Mouse (Mus musculus) kidney, adult 2 months (tissue): ENCODE results near the gene 4930518I15Rik.

Experiments
- CTCF ChIP-seq: fragments of 200-500 bp; conservative IDR thresholded peaks from 2 replicates; pipeline ENCODE4 v1.5.1; 2011; ENCODE audit warnings: low read depth, mild to moderate bottlenecking, control low read depth, low read length, moderate library complexity, mixed read lengths; ENCODE audit not compliant: insufficient read depth, insufficient read length
- POLR2A ChIP-seq: fragments of 200-500 bp; IDR thresholded peaks from one replicate; pipeline ENCODE4 v1.6.1; 2011; ENCODE audit warnings: low read depth, low read length, control low read depth

GRCm38 (mm10) chr2:156848526-156849182, 9.1 kb downstream of the 4930518I15Rik start:
- TF ChIP-seq POLR2A: no peak
- TF ChIP-seq CTCF: no peak
